ENCODE assay signal across 15 mouse cellular contexts in the genomic region with DNA sequence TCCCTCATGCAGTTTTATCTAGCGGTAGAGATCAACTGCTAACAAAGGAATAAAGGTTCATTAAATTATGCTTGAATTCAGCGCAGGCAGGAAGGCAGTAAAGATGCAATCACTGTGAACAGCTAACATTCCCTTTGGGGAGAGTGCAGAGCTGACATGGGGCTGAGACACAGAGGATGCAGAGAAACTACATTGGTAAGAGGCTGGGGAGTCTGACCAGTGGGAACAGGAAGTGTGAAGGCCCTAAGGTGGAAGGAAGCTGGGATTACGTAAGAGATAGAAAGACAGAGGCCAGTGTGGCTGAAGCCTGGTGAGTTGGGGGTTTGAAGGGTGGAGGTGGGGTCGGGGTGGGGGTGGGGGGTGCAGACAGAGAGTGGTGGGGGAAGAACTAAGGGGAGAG. TPM values are rescaled to one million over a fixed set of nuclear protein-coding genes. Genes with fewer than 3 reads are reported as not detected.
DNase-seq lines count a peak whose midpoint lies in the region; ATAC-seq and TF ChIP-seq lines count a peak whose summit lies in the region.
"Had no signal": no experiment of that assay in that cellular context is flagged by ENCODE, and none has a peak within 500 bp of the region (broad histone marks: within the 10 kb centered on the region; RNA-seq: fewer than 3 reads in every experiment).

No protein-coding gene starts in this region.

- peak overlapping the region; percentile 58 for H3K27ac ChIP-seq in hindbrain, embryonic 15.5 days (replicated peaks)
- no peak overlapping the region for H3K27ac ChIP-seq in hindbrain, embryonic 11.5 days (ENCODE audit: low read depth, low read length)
- H3K27ac ChIP-seq in lung, embryonic 15.5 days, result 0 out of 2 replicates have a peak overlapping the region, but pooled peaks have one; percentile 16
- peak overlapping the region; percentile 57 for H3K27ac ChIP-seq in intestine, postnatal 0 days (ENCODE audit: low read depth, low read length)
- peak overlapping the region; percentile 63 for H3K27ac ChIP-seq in stomach, embryonic 16.5 days (ENCODE audit: low read length)
- H3K27ac ChIP-seq: embryonic facial prominence, embryonic 15.5 days; limb, embryonic 15.5 days; neural tube, embryonic 12.5 days had no signal

- no peak overlapping the region for H3K4me2 ChIP-seq in hindbrain, embryonic 15.5 days
- no peak overlapping the region for H3K4me2 ChIP-seq in hindbrain, embryonic 11.5 days (replicated peaks; ENCODE audit: low read depth, low read length)
- no peak overlapping the region for H3K4me2 ChIP-seq in lung, embryonic 15.5 days
- H3K4me2 ChIP-seq in intestine, postnatal 0 days (replicated peaks; ENCODE audit: low read depth), result no peak overlapping the region
- H3K4me2 ChIP-seq in stomach, embryonic 16.5 days (ENCODE audit: low read depth, low read length), result no peak overlapping the region
- H3K4me2 ChIP-seq: embryonic facial prominence, embryonic 15.5 days; limb, embryonic 15.5 days; midbrain, embryonic 11.5 days; neural tube, embryonic 12.5 days had no signal

- no peaks in the 10 kb centered on the region for H3K9me3 ChIP-seq in hindbrain, embryonic 15.5 days
- no peaks in the 10 kb centered on the region for H3K9me3 ChIP-seq in hindbrain, embryonic 11.5 days (ENCODE audit: control insufficient read depth, low read length)
- no peaks in the 10 kb centered on the region for H3K9me3 ChIP-seq in lung, embryonic 15.5 days
- H3K9me3 ChIP-seq in intestine, postnatal 0 days (ENCODE audit: control insufficient read depth), result no peaks in the 10 kb centered on the region
- no peaks in the 10 kb centered on the region for H3K9me3 ChIP-seq in stomach, embryonic 16.5 days (replicated peaks; ENCODE audit: control insufficient read depth, low read length)
- H3K9me3 ChIP-seq: embryonic facial prominence, embryonic 15.5 days; limb, embryonic 15.5 days; neural tube, embryonic 12.5 days had no signal

- H3K27me3 ChIP-seq in hindbrain, embryonic 15.5 days, result no peaks in the 10 kb centered on the region
- H3K27me3 ChIP-seq in hindbrain, embryonic 11.5 days (ENCODE audit: control insufficient read depth, insufficient read depth, low read length), result no peaks in the 10 kb centered on the region
- H3K27me3 ChIP-seq in lung, embryonic 15.5 days, result no peaks in the 10 kb centered on the region
- H3K27me3 ChIP-seq in intestine, postnatal 0 days (replicated peaks; ENCODE audit: control insufficient read depth, insufficient read depth, low read length), result no peaks in the 10 kb centered on the region
- no peaks in the 10 kb centered on the region for H3K27me3 ChIP-seq in stomach, embryonic 16.5 days (ENCODE audit: control insufficient read depth, insufficient read depth, low read length)
- H3K27me3 ChIP-seq: embryonic facial prominence, embryonic 15.5 days; limb, embryonic 15.5 days; neural tube, embryonic 12.5 days had no signal

- DNase-seq in hindbrain, embryonic 11.5 days (ENCODE audit: low spot score), result no peak
- no peak for DNase-seq in lung, adult 18-20 months
- DNase-seq in testis, postnatal 14 days (ENCODE audit: low spot score), result no peak
- DNase-seq in right cerebral cortex, postnatal 25 days, result no peak
- DNase-seq: cerebellum, adult 9-11 months; gastrocnemius, postnatal 14 days had no signal

- no peak overlapping the region for H3K4me3 ChIP-seq in hindbrain, embryonic 15.5 days
- H3K4me3 ChIP-seq in hindbrain, embryonic 11.5 days (ENCODE audit: low read depth, low read length), result no peak overlapping the region
- no peak overlapping the region for H3K4me3 ChIP-seq in lung, embryonic 15.5 days
- H3K4me3 ChIP-seq in intestine, postnatal 0 days (ENCODE audit: low read depth, low read length), result no peak overlapping the region
- no peak overlapping the region for H3K4me3 ChIP-seq in stomach, embryonic 16.5 days (replicated peaks; ENCODE audit: low read length)
- H3K4me3 ChIP-seq: embryonic facial prominence, embryonic 15.5 days; limb, embryonic 15.5 days; neural tube, embryonic 12.5 days had no signal

- no peak overlapping the region for H3K9ac ChIP-seq in hindbrain, embryonic 15.5 days
- H3K9ac ChIP-seq in hindbrain, embryonic 11.5 days (ENCODE audit: low read depth, low read length), result no peak overlapping the region
- no peak overlapping the region for H3K9ac ChIP-seq in lung, embryonic 15.5 days
- no peak overlapping the region for H3K9ac ChIP-seq in intestine, postnatal 0 days (ENCODE audit: low read depth, low read length)
- H3K9ac ChIP-seq in stomach, embryonic 16.5 days (ENCODE audit: low read length), result no peak overlapping the region
- H3K9ac ChIP-seq: embryonic facial prominence, embryonic 15.5 days; limb, embryonic 15.5 days; neural tube, embryonic 12.5 days had no signal

- no peaks in the 10 kb centered on the region for H3K36me3 ChIP-seq in hindbrain, embryonic 15.5 days
- H3K36me3 ChIP-seq in hindbrain, embryonic 11.5 days (ENCODE audit: control insufficient read depth, insufficient read depth, low read length), result no peaks in the 10 kb centered on the region
- no peaks in the 10 kb centered on the region for H3K36me3 ChIP-seq in lung, embryonic 15.5 days
- no peaks in the 10 kb centered on the region for H3K36me3 ChIP-seq in intestine, postnatal 0 days (ENCODE audit: control insufficient read depth, insufficient read depth)
- H3K36me3 ChIP-seq in stomach, embryonic 16.5 days (ENCODE audit: control insufficient read depth, insufficient read depth, low read length), result no peaks in the 10 kb centered on the region
- H3K36me3 ChIP-seq: embryonic facial prominence, embryonic 15.5 days; limb, embryonic 15.5 days; neural tube, embryonic 12.5 days had no signal

- H3K4me1 ChIP-seq in hindbrain, embryonic 15.5 days (replicated peaks), result peaks cover 13% of the 10 kb centered on the region; the same call in 1 of the 2 replicates
- H3K4me1 ChIP-seq in hindbrain, embryonic 11.5 days (replicated peaks; ENCODE audit: control insufficient read depth, insufficient read depth, low read length), result no peaks in the 10 kb centered on the region
- H3K4me1 ChIP-seq in lung, embryonic 15.5 days, result peaks cover 32% of the 10 kb centered on the region
- peaks cover 6% of the 10 kb centered on the region; the same call in 1 of the 2 replicates for H3K4me1 ChIP-seq in intestine, postnatal 0 days (replicated peaks; ENCODE audit: control insufficient read depth, insufficient read depth, low read length)
- H3K4me1 ChIP-seq in stomach, embryonic 16.5 days (ENCODE audit: control insufficient read depth, insufficient read depth, low read length), result peaks cover 11% of the 10 kb centered on the region; the same call in 1 of the 2 replicates
- H3K4me1 ChIP-seq: embryonic facial prominence, embryonic 15.5 days; neural tube, embryonic 12.5 days had no signal

- no peak for ATAC-seq in hindbrain, embryonic 15.5 days (ENCODE audit: low FRiP score, low read depth)
- ATAC-seq in hindbrain, embryonic 11.5 days (ENCODE audit: low FRiP score), result no peak
- ATAC-seq in lung, embryonic 15.5 days (ENCODE audit: borderline replicate concordance, extremely low read depth, low FRiP score, low TSS enrichment), result no peak
- no peak for ATAC-seq in intestine, postnatal 0 days
- ATAC-seq in stomach, embryonic 16.5 days (ENCODE audit: insufficient read depth, low FRiP score), result no peak
- ATAC-seq: forebrain, embryonic 14.5 days had no signal

- TF ChIP-seq CTCF in intestine, postnatal 0 days (IDR thresholded peaks at IDR 0.05; ENCODE audit: low read depth), result no peak

- WGBS in hindbrain, embryonic 15.5 days, result 69% methylated on average over 4 of the region's 4 CpGs
- WGBS in hindbrain, embryonic 11.5 days, result 65% methylated on average over 4 of the region's 4 CpGs
- 61% methylated on average over 4 of the region's 4 CpGs for WGBS in lung, embryonic 15.5 days
- whole genome bisulfite sequencing in intestine, postnatal 0 days, result 40% methylated on average over 4 of the region's 4 CpGs
- WGBS in stomach, embryonic 16.5 days, result 49% methylated on average over 4 of the region's 4 CpGs

RNA-seq across cellular contexts. Expression of a gene that starts 16.5 kb away (rescaled TPM):
- polyA plus RNA-seq in hindbrain, embryonic 15.5 days (2015; fragmentation: Nextera tagmentation; extraction: Ambion mirVana), result 32.7 and 36.5 TPM in 2 replicates
- polyA plus RNA-seq in hindbrain, embryonic 11.5 days (2014; fragmentation: Nextera tagmentation; extraction: Ambion mirVana), result 22.0 and 23.6 TPM in 2 replicates
- 8.5 and 8.7 TPM in 2 replicates for polyA plus RNA-seq in lung, embryonic 15.5 days (2015; fragmentation: Nextera tagmentation; extraction: Ambion mirVana)
- polyA plus RNA-seq in intestine, postnatal 0 days (2015; fragmentation: Nextera tagmentation; extraction: Ambion mirVana), result 8.3 and 8.4 TPM in 2 replicates
- polyA plus RNA-seq in stomach, embryonic 16.5 days (2015; fragmentation: Nextera tagmentation; extraction: Ambion mirVana), result 7.8 and 8.1 TPM in 2 replicates

RNA-seq across cellular contexts. Expression of a gene that starts 52.7 kb away (rescaled TPM):
- polyA plus RNA-seq in hindbrain, embryonic 15.5 days (2015; fragmentation: Nextera tagmentation; extraction: Ambion mirVana), result 44.2 and 53.3 TPM in 2 replicates
- polyA plus RNA-seq in hindbrain, embryonic 11.5 days (2014; fragmentation: Nextera tagmentation; extraction: Ambion mirVana), result 17.9 and 19.3 TPM in 2 replicates
- 31.6 TPM in 2 replicates for polyA plus RNA-seq in lung, embryonic 15.5 days (2015; fragmentation: Nextera tagmentation; extraction: Ambion mirVana)
- 8.7 and 9.6 TPM in 2 replicates for polyA plus RNA-seq in intestine, postnatal 0 days (2015; fragmentation: Nextera tagmentation; extraction: Ambion mirVana)
- 19.7 and 20.1 TPM in 2 replicates for polyA plus RNA-seq in stomach, embryonic 16.5 days (2015; fragmentation: Nextera tagmentation; extraction: Ambion mirVana)
